Mouse (Mus musculus) erythroblast, embryonic 14.5 days (primary cell): ENCODE results near the gene Phf24. TPM values are rescaled to one million over a fixed set of nuclear protein-coding genes. Genes with fewer than 3 reads are reported as not detected.

Experiments
- H3K27me3 ChIP-seq: 2 replicates; pipeline ENCODE4 v1.6.1; 2012; ENCODE audit warnings: inconsistent platforms; ENCODE audit not compliant: control insufficient read depth
- H3K36me3 ChIP-seq: 2 replicates; pipeline ENCODE4 v1.6.1; 2012; ENCODE audit warnings: mild to moderate bottlenecking, inconsistent platforms; ENCODE audit not compliant: control insufficient read depth
- H3K4me1 ChIP-seq: 2 replicates; pipeline ENCODE4 v1.6.1; 2012; ENCODE audit warnings: inconsistent platforms; ENCODE audit not compliant: control insufficient read depth
- H3K4me3 ChIP-seq: replicated peaks from 2 replicates; pipeline ENCODE3; 2012; ENCODE audit warnings: moderate library complexity, mild to moderate bottlenecking, inconsistent platforms
- H3K9me3 ChIP-seq: 2 replicates; pipeline ENCODE4 v1.6.1; 2012; ENCODE audit warnings: low read length, inconsistent platforms, mixed read lengths; ENCODE audit not compliant: control insufficient read depth
- GATA1 ChIP-seq: IDR thresholded peaks from 2 replicates; pipeline ENCODE4 v1.6.1; 2012; ENCODE audit warnings: low read length, inconsistent platforms, mixed read lengths
- TAL1 ChIP-seq: IDR thresholded peaks from 3 replicates; pipeline ENCODE4 v1.6.1; 2012; ENCODE audit warnings: low read length, inconsistent platforms, mixed read lengths
- polyA plus RNA-seq: library from polyadenylated mRNA; stranded (reverse); fragments of >175 nt; gene quantifications from 2 replicates; pipeline ENCODE4 v1.2.3, GENCODE M21; 2012

Gene Phf24
- polyA plus RNA-seq, 1 experiment: not detected

GRCm38 (mm10) chr4:42953435-42954094 is 37.1 kb downstream of the Phf24 start:
- H3K4me1 ChIP-seq: peaks cover 12% of the 10 kb centered on the region
- no peak overlapping the region for H3K4me3 ChIP-seq
- H3K27me3 ChIP-seq: peaks cover 32% of the 10 kb centered on the region
- H3K36me3 ChIP-seq: no peaks in the 10 kb centered on the region; the same call in 1 of the 2 replicates
- TF ChIP-seq GATA1: no peak
- no peak for TF ChIP-seq TAL1
- H3K9me3 ChIP-seq: no peaks in the 10 kb centered on the region

DNA sequence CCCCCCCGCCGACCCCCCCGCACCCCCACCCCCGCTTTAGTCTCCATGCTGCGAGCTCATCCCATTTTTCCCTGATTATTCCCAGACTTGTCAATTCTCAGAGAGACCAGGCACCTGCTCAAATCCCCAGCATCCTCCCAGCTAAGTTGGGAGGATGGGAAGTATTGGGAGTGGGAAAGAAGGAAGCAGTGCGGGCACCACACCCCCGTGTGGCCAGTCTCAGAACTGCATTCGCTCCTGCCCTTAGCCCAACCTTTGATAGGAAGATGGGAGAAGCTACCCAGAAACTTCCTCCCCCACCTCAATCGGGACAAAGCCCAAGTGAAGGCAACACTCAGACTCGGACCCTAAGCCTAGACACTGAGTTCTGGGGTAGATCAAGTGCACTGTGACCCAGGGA is 37.8 kb downstream of the Phf24 start:
- Histone ChIP-seq H3K9me3 (no peaks in the 10 kb centered on the region), H3K27me3 (peaks cover 26% of the 10 kb centered on the region), H3K4me1 (peaks cover 11% of the 10 kb centered on the region), H3K4me3 (no peak overlapping the region), H3K36me3 (no peaks in the 10 kb centered on the region; the same call in 1 of the 2 replicates)
- TF ChIP-seq TAL1: no peak
- no peak for TF ChIP-seq GATA1

- Histone ChIP-seq H3K9me3 (no peaks in the 10 kb centered on the region), H3K36me3 (no peaks in the 10 kb centered on the region; the same call in 1 of the 2 replicates), H3K4me3 (no peak overlapping the region), H3K27me3 (peaks cover 20% of the 10 kb centered on the region), H3K4me1 (peaks cover 2% of the 10 kb centered on the region)
- TF ChIP-seq GATA1 (no peak), TAL1 (no peak)
Measured at GRCm38 (mm10) chr4:42955200-42955599, 38.7 kb downstream of the Phf24 start.

- TF ChIP-seq TAL1: no peak
- TF ChIP-seq GATA1: no peak
- no peaks in the 10 kb centered on the region for H3K9me3 ChIP-seq
- no peak overlapping the region for H3K4me3 ChIP-seq
- peaks cover 6% of the 10 kb centered on the region; the same call in 1 of the 2 replicates for H3K27me3 ChIP-seq
- no peaks in the 10 kb centered on the region for H3K4me1 ChIP-seq
- H3K36me3 ChIP-seq: no peaks in the 10 kb centered on the region; the same call in 1 of the 2 replicates
Measured at GRCm38 (mm10) chr4:42956581-42956980, 40.1 kb downstream of the Phf24 start.

GRCm38 (mm10) chr4:42957306-42957705 is 40.8 kb downstream of the Phf24 start:
- Histone ChIP-seq H3K27me3 (0 out of 2 replicates have a peak, but pooled peaks cover 3% of the 10 kb centered on the region), H3K9me3 (no peaks in the 10 kb centered on the region), H3K36me3 (no peaks in the 10 kb centered on the region; the same call in 1 of the 2 replicates), H3K4me3 (no peak overlapping the region), H3K4me1 (no peaks in the 10 kb centered on the region)
- TF ChIP-seq GATA1 (no peak), TAL1 (no peak)

DNA sequence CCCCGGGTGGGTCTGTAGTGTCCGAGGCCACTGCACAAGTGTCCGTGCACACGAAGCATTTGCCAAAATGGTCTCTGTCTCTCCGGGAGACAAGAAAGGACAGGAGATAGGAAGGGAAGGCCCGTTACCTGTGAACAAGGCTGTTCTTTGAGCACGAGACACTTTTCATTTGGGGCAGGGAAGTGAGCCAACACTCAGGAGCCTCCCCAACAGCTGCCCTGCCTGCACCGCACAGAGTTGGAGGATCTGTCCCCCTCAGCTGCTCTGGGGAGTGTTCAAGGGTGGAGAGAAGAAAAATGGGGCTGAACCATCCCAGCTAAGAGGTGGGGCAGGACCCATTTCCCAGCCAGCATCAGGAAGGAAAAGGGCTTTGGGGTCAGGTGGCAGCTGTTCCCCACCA is 41.5 kb downstream of the Phf24 start:
- TF ChIP-seq TAL1 (no peak), GATA1 (no peak)
- 0 out of 2 replicates have a peak, but pooled peaks cover 3% of the 10 kb centered on the region for H3K27me3 ChIP-seq

GRCm38 (mm10) chr4:42958942-42959341 is 42.5 kb downstream of the Phf24 start:
- H3K27me3 ChIP-seq: 0 out of 2 replicates have a peak, but pooled peaks cover 3% of the 10 kb centered on the region
- no peak overlapping the region for H3K4me3 ChIP-seq
- H3K4me1 ChIP-seq: no peaks in the 10 kb centered on the region
- no peaks in the 10 kb centered on the region; the same call in 1 of the 2 replicates for H3K36me3 ChIP-seq
- TF ChIP-seq TAL1 (no peak), GATA1 (no peak)
- no peaks in the 10 kb centered on the region for H3K9me3 ChIP-seq

More for the DNA sequence above, 41.5 kb downstream of the Phf24 start:
- no peaks in the 10 kb centered on the region for H3K9me3 ChIP-seq
- no peaks in the 10 kb centered on the region; the same call in 1 of the 2 replicates for H3K36me3 ChIP-seq
- no peaks in the 10 kb centered on the region for H3K4me1 ChIP-seq
- H3K4me3 ChIP-seq: no peak overlapping the region

DNA sequence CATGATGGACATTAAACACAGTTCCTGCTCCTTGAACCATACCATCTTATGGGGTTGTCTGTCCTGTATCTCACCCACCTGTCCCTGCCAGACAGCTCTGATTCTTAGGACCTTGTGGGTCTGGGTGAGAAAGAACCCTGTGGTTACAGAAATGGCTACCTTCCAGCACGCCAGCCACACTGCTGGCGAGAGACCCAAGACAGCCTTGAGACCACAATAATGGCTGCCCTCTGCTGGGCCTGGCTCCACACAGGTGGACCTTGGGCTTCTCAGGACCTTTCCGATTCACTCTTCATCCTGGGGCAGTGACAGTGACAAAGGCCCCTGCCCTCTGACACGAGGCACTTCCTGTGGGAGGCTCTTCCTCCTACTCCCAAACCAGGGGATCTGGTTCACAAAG is 42.9 kb downstream of the Phf24 start:
- no peaks in the 10 kb centered on the region for H3K4me1 ChIP-seq
- no peaks in the 10 kb centered on the region; the same call in 1 of the 2 replicates for H3K36me3 ChIP-seq
- no peaks in the 10 kb centered on the region for H3K9me3 ChIP-seq
- peaks cover 3% of the 10 kb centered on the region; the same call in 1 of the 2 replicates for H3K27me3 ChIP-seq
- TF ChIP-seq GATA1 (no peak), TAL1 (no peak)
- H3K4me3 ChIP-seq: no peak overlapping the region

DNA sequence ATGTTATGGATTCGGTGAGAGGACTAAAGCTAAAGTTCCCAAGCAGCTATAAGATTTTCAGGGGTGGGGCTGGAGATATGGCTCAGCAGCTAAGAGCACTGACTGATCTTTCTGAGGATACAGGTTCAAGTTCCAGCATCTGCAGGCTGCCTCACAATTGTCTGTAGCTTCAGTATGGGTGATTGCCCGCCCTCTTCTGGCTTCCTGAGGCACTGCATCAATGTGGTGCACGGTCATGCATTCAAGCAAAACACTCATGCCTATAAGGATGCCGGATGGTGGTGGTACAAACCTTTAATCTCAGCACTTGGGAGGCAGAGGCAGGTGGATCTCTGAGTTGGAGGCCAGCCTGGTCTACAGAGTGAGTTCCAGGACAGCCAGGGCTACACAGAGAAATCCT is 45.1 kb downstream of the Phf24 start:
- H3K4me1 ChIP-seq: peaks cover 5% of the 10 kb centered on the region
- no peaks in the 10 kb centered on the region for H3K9me3 ChIP-seq
- no peaks in the 10 kb centered on the region; the same call in 1 of the 2 replicates for H3K36me3 ChIP-seq
- no peak overlapping the region for H3K4me3 ChIP-seq
- H3K27me3 ChIP-seq: peaks cover 12% of the 10 kb centered on the region
- TF ChIP-seq TAL1 (no peak), GATA1 (no peak)
